Mouse (Mus musculus): ENCODE measurements around the gene Phlda2.

- no peak for TF ChIP-seq POLR2A (IDR thresholded peaks at IDR 0.05; ENCODE audit: control insufficient read depth, extremely low read depth, insufficient read depth, low read length, poor library complexity)
- TF ChIP-seq CTCF (IDR thresholded peaks at IDR 0.05; ENCODE audit: borderline replicate concordance, control insufficient read depth, extremely low read depth, insufficient read depth, low read length, poor library complexity) = no peak
Observed at GRCm38 (mm10) chr7:143461294-143461870, 41.6 kb downstream of the Phlda2 start.
